Mouse (Mus musculus): ENCODE data around the gene H2-T24. TPM values are rescaled to one million over a fixed set of nuclear protein-coding genes. Genes with fewer than 3 reads are reported as not detected.
"Not testable (repeated sequence)": the region's sequence is repeated elsewhere in the genome, so short reads cannot be mapped to it uniquely, and the experiment has no call there.

H2-T24 gene
- total RNA-seq (2018; cell fraction: chromatin; rRNA removed) = 100 to 1,000 TPM in 11 of 26 experiments, 10 to 100 TPM in 14, 1 to 10 TPM in 1; 9.6 to 286 (median 85.2) TPM
- 100 to 1,000 TPM in 13 of 26 experiments, 10 to 100 TPM in 13; 35.3 to 269 (median 99.3) TPM for total RNA-seq (2018; cell fraction: cytosol; rRNA removed)
- 100 to 1,000 TPM in 15 of 26 experiments, 10 to 100 TPM in 11; 38.6 to 490 (median 169) TPM for total RNA-seq (2018; cell fraction: nucleus; rRNA removed)
- polyA plus RNA-seq (2018) = 34.5 to 71.7 TPM (median 59.9 TPM) in 3 replicates

GRCm38 (mm10) chr17:36020191-36021073, at the start of gene H2-T24:
TSS of gene H2-T24 (minus strand) at chr17:36020560.
- Histone ChIP-seq H3K4me3 (ENCODE audit: inconsistent target) (peak within 1 kb of the TSS; percentile 64), H3K79me2 (ENCODE audit: inconsistent target) (peaks cover 49% of the 10 kb centered on the region), H3K27ac (peak within 1 kb of the TSS; percentile 96), H3K36me3 (ENCODE audit: inconsistent target) (peaks cover 29% of the 10 kb centered on the region)
- 0% methylated on average over 15 of the region's 15 CpGs for WGBS (ENCODE audit: missing documents)

- no peak overlapping the region for H3K27ac ChIP-seq
- WGBS (ENCODE audit: missing documents) = 18% methylated on average over 2 of the region's 2 CpGs
Observed at GRCm38 (mm10) chr17:36060829-36061228, 40.5 kb upstream of the H2-T24 start.

GRCm38 (mm10) chr17:36058362-36058761, 38.0 kb upstream of the H2-T24 start, which contains the start of gene Gm11127:
TSS of gene Gm11127 (minus strand) at chr17:36058371.
- H3K27ac ChIP-seq; H3K79me2 ChIP-seq (ENCODE audit: inconsistent target); H3K4me3 ChIP-seq (ENCODE audit: inconsistent target); H3K36me3 ChIP-seq (ENCODE audit: inconsistent target): not testable (repeated sequence)
- 73% methylated on average over 1 of the region's 1 CpGs for WGBS (ENCODE audit: missing documents)

More at GRCm38 (mm10) chr17:36060829-36061228, 40.5 kb upstream of the H2-T24 start:
- Histone ChIP-seq H3K36me3 (ENCODE audit: inconsistent target) (no peaks in the 10 kb centered on the region), H3K4me3 (ENCODE audit: inconsistent target) (no peak overlapping the region), H3K79me2 (ENCODE audit: inconsistent target) (no peaks in the 10 kb centered on the region)

- H3K27ac ChIP-seq; H3K36me3 ChIP-seq (ENCODE audit: inconsistent target); H3K4me3 ChIP-seq (ENCODE audit: inconsistent target); H3K79me2 ChIP-seq (ENCODE audit: inconsistent target): not testable (repeated sequence)
- WGBS (ENCODE audit: missing documents) = 93% methylated on average over 23 of the region's 25 CpGs
Observed at GRCm38 (mm10) chr17:36057927-36058326, 37.6 kb upstream of the H2-T24 start.

GRCm38 (mm10) chr17:36043286-36043685, 22.9 kb upstream of the H2-T24 start:
- Histone ChIP-seq H3K79me2 (ENCODE audit: inconsistent target) (peaks cover 53% of the 10 kb centered on the region), H3K36me3 (ENCODE audit: inconsistent target) (peaks cover 5% of the 10 kb centered on the region; the same call in 1 of the 2 replicates), H3K27ac (peak overlapping the region; percentile 74), H3K4me3 (ENCODE audit: inconsistent target) (peak overlapping the region; percentile 74)
- WGBS (ENCODE audit: missing documents) = 15% methylated on average over 3 of the region's 3 CpGs

- WGBS (ENCODE audit: missing documents) = under 1% methylated on average over 12 of the region's 12 CpGs
- peak within 1 kb of the TSS; percentile 74 for H3K27ac ChIP-seq
- not testable (repeated sequence) for H3K36me3 ChIP-seq (ENCODE audit: inconsistent target)
Observed at GRCm38 (mm10) chr17:36042610-36043169, 22.3 kb upstream of the H2-T24 start, which contains the start of the genes H2-T22 and Gm6034. TSS of gene H2-T22 (minus strand) at chr17:36042747. TSS of gene Gm6034 (plus strand) at chr17:36042961.

GRCm38 (mm10) chr17:36042055-36042454, 21.7 kb upstream of the H2-T24 start:
- peak overlapping the region; percentile 74 for H3K4me3 ChIP-seq (ENCODE audit: inconsistent target)
- H3K79me2 ChIP-seq (ENCODE audit: inconsistent target) = peaks cover 53% of the 10 kb centered on the region
- 2% methylated on average over 16 of the region's 19 CpGs for WGBS (ENCODE audit: missing documents)
- peaks cover 16% of the 10 kb centered on the region for H3K36me3 ChIP-seq (ENCODE audit: inconsistent target)
- peak overlapping the region; percentile 74 for H3K27ac ChIP-seq

More at GRCm38 (mm10) chr17:36042610-36043169, 22.3 kb upstream of the H2-T24 start, which contains the start of the genes H2-T22 and Gm6034:
- H3K4me3 ChIP-seq (ENCODE audit: inconsistent target) = peak within 1 kb of the TSS; percentile 74
- H3K79me2 ChIP-seq (ENCODE audit: inconsistent target) = peaks cover 53% of the 10 kb centered on the region

- 100% methylated on average over 2 of the region's 2 CpGs for WGBS (ENCODE audit: missing documents)
- peaks cover 17% of the 10 kb centered on the region for H3K36me3 ChIP-seq (ENCODE audit: inconsistent target)
- peaks cover 53% of the 10 kb centered on the region for H3K79me2 ChIP-seq (ENCODE audit: inconsistent target)
- H3K4me3 ChIP-seq (ENCODE audit: inconsistent target); H3K27ac ChIP-seq: not testable (repeated sequence)
Observed at GRCm38 (mm10) chr17:36040604-36041003, 20.2 kb upstream of the H2-T24 start.

- not testable (repeated sequence) for H3K27ac ChIP-seq; H3K4me3 ChIP-seq (ENCODE audit: inconsistent target)
- Histone ChIP-seq H3K36me3 (ENCODE audit: inconsistent target) (peaks cover 17% of the 10 kb centered on the region), H3K79me2 (ENCODE audit: inconsistent target) (peaks cover 23% of the 10 kb centered on the region)
- WGBS (ENCODE audit: missing documents) = 84% methylated on average over 7 of the region's 13 CpGs
Observed at GRCm38 (mm10) chr17:36036126-36036525, 15.8 kb upstream of the H2-T24 start.

GRCm38 (mm10) chr17:36035010-36035638, 14.8 kb upstream of the H2-T24 start:
- not testable (repeated sequence) for H3K4me3 ChIP-seq (ENCODE audit: inconsistent target); H3K27ac ChIP-seq
- Histone ChIP-seq H3K36me3 (ENCODE audit: inconsistent target) (peaks cover 20% of the 10 kb centered on the region), H3K79me2 (ENCODE audit: inconsistent target) (peaks cover 24% of the 10 kb centered on the region)
- WGBS (ENCODE audit: missing documents) = 56% methylated on average over 3 of the region's 3 CpGs

- WGBS (ENCODE audit: missing documents) = 93% methylated on average over 2 of the region's 3 CpGs
- H3K4me3 ChIP-seq (ENCODE audit: inconsistent target); H3K27ac ChIP-seq: not testable (repeated sequence)
- Histone ChIP-seq H3K79me2 (ENCODE audit: inconsistent target) (peaks cover 21% of the 10 kb centered on the region), H3K36me3 (ENCODE audit: inconsistent target) (peaks cover 18% of the 10 kb centered on the region)
Observed at GRCm38 (mm10) chr17:36034524-36034923, 14.2 kb upstream of the H2-T24 start.

- H3K79me2 ChIP-seq (ENCODE audit: inconsistent target) = peaks cover 21% of the 10 kb centered on the region
- H3K4me3 ChIP-seq (ENCODE audit: inconsistent target) = peak within 1 kb of the TSS; percentile 68
- peaks cover 10% of the 10 kb centered on the region for H3K36me3 ChIP-seq (ENCODE audit: inconsistent target)
- H3K27ac ChIP-seq = peak within 1 kb of the TSS; percentile 65
- WGBS (ENCODE audit: missing documents) = 1% methylated on average over 17 of the region's 25 CpGs
Observed at GRCm38 (mm10) chr17:36032351-36032875, 12.1 kb upstream of the H2-T24 start, which contains the start of gene H2-T23. TSS of gene H2-T23 (minus strand) at chr17:36032855.

- peak overlapping the region; percentile 68 for H3K4me3 ChIP-seq (ENCODE audit: inconsistent target)
- WGBS (ENCODE audit: missing documents) = 2% methylated on average over 31 of the region's 40 CpGs
- peaks cover 21% of the 10 kb centered on the region for H3K79me2 ChIP-seq (ENCODE audit: inconsistent target)
- peak overlapping the region; percentile 65 for H3K27ac ChIP-seq
- not testable (repeated sequence) for H3K36me3 ChIP-seq (ENCODE audit: inconsistent target)
Observed at GRCm38 (mm10) chr17:36031583-36032331, 11.4 kb upstream of the H2-T24 start.
